Mouse (Mus musculus) CD4-positive, CD25-positive, alpha-beta regulatory T cell, adult 2 months (primary cell): ENCODE data around the gene 1190007I07Rik.
"Not testable (repeated sequence)": the region's sequence is repeated elsewhere in the genome, so short reads cannot be mapped to it uniquely, and the experiment has no call there.

Experiments used
- DNase-seq: peaks from one replicate; pipeline ENCODE4 v3.0.0-alpha.2; 2012; ENCODE audit warnings: low read depth, low spot score

1190007I07Rik gene

DNA sequence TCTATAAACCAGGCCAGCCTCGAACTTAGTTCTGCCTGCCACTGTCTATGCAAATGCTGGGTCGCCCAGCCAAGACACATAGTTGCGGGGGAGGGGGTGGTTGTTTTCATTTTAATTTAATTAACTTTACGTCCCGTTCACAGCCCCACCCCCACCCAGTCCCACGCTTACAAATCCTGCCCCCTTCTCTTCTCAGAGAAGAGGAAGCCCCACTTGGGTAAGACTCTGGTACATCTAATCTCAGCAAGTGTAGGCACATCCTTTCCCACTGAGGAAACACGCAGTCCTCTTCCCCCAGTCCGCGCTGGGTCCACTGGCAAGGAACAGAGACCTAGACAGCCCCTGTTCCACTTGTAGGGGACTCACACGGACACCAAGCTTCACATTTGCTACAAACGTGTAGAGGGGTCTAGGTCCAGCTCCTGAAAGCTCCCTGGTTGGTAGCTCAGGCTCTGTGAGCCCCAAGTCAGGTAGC, 6.1 kb upstream of the 1190007I07Rik start:
- DNase-seq, result peak; percentile 64

DNA sequence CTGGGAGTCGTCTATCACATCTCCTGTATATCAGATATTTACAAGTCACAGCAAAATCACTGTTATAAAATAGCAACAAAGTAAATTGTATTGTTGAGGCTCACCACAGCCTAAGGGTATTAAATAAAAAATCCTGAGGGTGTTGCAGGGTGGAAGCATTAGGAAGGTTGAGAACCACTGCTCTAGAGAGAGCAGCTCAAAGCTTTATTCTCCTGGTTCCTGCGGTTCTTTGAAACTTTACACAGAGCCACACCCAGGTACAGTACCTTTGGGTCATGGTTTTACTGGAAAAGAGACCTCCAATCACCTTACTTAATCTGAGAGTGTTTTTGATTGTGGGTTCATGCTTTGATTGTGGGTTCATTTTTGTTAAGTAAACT, 515 bp upstream of the 1190007I07Rik start:
- DNase-seq, result not testable (repeated sequence)

GRCm38 (mm10) chr10:82622235-82622634, 793 bp downstream of the 1190007I07Rik start:
- DNase-seq, result peak; percentile 21

- not testable (repeated sequence) for DNase-seq
These were observed 28.6 kb downstream of the 1190007I07Rik start for GRCm38 (mm10) chr10:82594421-82594820.

DNA sequence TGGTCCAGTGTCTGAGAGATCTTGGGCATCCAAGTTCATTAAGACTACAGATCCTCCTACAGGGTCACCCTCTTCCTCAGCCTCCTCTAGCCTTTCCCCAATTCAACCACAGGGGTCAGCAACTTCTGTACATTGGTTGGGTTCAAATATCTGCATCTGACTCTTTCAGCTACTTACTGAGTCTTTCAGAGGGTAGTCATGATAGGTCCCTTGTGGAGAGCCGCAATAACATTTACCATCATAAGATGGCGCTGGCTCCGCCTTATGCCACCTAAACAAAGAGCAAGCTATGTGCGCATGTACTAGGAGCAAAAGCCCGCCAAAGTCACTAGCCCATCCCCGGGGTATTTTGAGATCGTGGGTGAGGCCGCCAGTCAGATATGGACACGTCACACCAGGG, 33.4 kb downstream of the 1190007I07Rik start:
- DNase-seq, result peak; percentile 7

GRCm38 (mm10) chr10:82571091-82571490, 51.9 kb downstream of the 1190007I07Rik start:
- DNase-seq, result not testable (repeated sequence)
